Mouse (Mus musculus): Measurements from ENCODE around the gene Dennd4a.

Gene Dennd4a

GRCm38 (mm10) chr9:64810822-64811537 lies at the start of gene Dennd4a:
Gene Dennd4a, plus strand, starts transcription at chr9:64811340.
- in situ Hi-C loops (cut with MboI; ENCODE audit: unreplicated experiment in 2 of 2): no loop called here

- in situ Hi-C loops (cut with MboI; ENCODE audit: unreplicated experiment in 2 of 2): loop anchor here in 1 of 2 experiments (5.0 to 25.0 kb wide), 2 partner anchors 373 to 628 kb away; no protein-coding TSS in a partner anchor
Observed at GRCm38 (mm10) chr9:64764824-64765223, 46.3 kb upstream of the Dennd4a start.

GRCm38 (mm10) chr9:64766136-64766535 lies 45.0 kb upstream of the Dennd4a start:
- in situ Hi-C loops (cut with MboI; ENCODE audit: unreplicated experiment in 2 of 2): loop anchor here in 1 of 2 experiments (25.0 kb wide), 1 partner anchor 629 kb away; no protein-coding TSS in a partner anchor

GRCm38 (mm10) chr9:64767796-64768195 lies 43.3 kb upstream of the Dennd4a start:
- in situ Hi-C loops (cut with MboI; ENCODE audit: unreplicated experiment in 2 of 2): loop anchor here in 1 of 2 experiments (25.0 kb wide), 1 partner anchor 630 kb away; no protein-coding TSS in a partner anchor

GRCm38 (mm10) chr9:64769066-64769695 lies 42.0 kb upstream of the Dennd4a start:
- in situ Hi-C loops (cut with MboI; ENCODE audit: unreplicated experiment in 2 of 2): loop anchor here in 1 of 2 experiments (25.0 kb wide), 1 partner anchor 632 kb away; no protein-coding TSS in a partner anchor

GRCm38 (mm10) chr9:64769911-64770310 lies 41.2 kb upstream of the Dennd4a start:
- in situ Hi-C loops (cut with MboI; ENCODE audit: unreplicated experiment in 2 of 2): loop anchor here (10.0 to 25.0 kb wide), 5 partner anchors 135 to 633 kb away; partner anchors contain the start of gene Dis3l (in 1 of the 2)

GRCm38 (mm10) chr9:64770411-64770849 lies 40.7 kb upstream of the Dennd4a start:
- in situ Hi-C loops (cut with MboI; ENCODE audit: unreplicated experiment in 2 of 2): loop anchor here (10.0 to 25.0 kb wide), 5 partner anchors 134 to 633 kb away; partner anchors contain the start of gene Dis3l (in 1 of the 2)

GRCm38 (mm10) chr9:64771236-64771635 lies 39.9 kb upstream of the Dennd4a start:
- in situ Hi-C loops (cut with MboI; ENCODE audit: unreplicated experiment in 2 of 2): loop anchor here (10.0 to 25.0 kb wide), 5 partner anchors 134 to 634 kb away; partner anchors contain the start of gene Dis3l (in 1 of the 2)

GRCm38 (mm10) chr9:64773254-64773653 lies 37.9 kb upstream of the Dennd4a start:
- in situ Hi-C loops (cut with MboI; ENCODE audit: unreplicated experiment in 2 of 2): loop anchor here (10.0 to 25.0 kb wide), 5 partner anchors 132 to 636 kb away; partner anchors contain the start of gene Dis3l (in 1 of the 2)

GRCm38 (mm10) chr9:64773936-64774335 lies 37.2 kb upstream of the Dennd4a start:
- in situ Hi-C loops (cut with MboI; ENCODE audit: unreplicated experiment in 2 of 2): loop anchor here (10.0 to 25.0 kb wide), 5 partner anchors 131 to 637 kb away; partner anchors contain the start of gene Dis3l (in 1 of the 2)

GRCm38 (mm10) chr9:64774411-64774811 lies 36.7 kb upstream of the Dennd4a start:
- in situ Hi-C loops (cut with MboI; ENCODE audit: unreplicated experiment in 2 of 2): loop anchor here (10.0 to 25.0 kb wide), 5 partner anchors 130 to 637 kb away; partner anchors contain the start of gene Dis3l (in 1 of the 2)

- in situ Hi-C loops (cut with MboI; ENCODE audit: unreplicated experiment in 2 of 2): loop anchor here (10.0 to 25.0 kb wide), 5 partner anchors 130 to 638 kb away; partner anchors contain the start of gene Dis3l (in 1 of the 2)
Observed at GRCm38 (mm10) chr9:64774883-64775282, 36.3 kb upstream of the Dennd4a start.

GRCm38 (mm10) chr9:64775491-64775890 lies 35.6 kb upstream of the Dennd4a start:
- in situ Hi-C loops (cut with MboI; ENCODE audit: unreplicated experiment in 2 of 2): loop anchor here (10.0 kb wide), 4 partner anchors 129 to 431 kb away; partner anchors contain the start of gene Dis3l (in 1 of the 2)

GRCm38 (mm10) chr9:64777441-64777987 lies 33.6 kb upstream of the Dennd4a start:
- in situ Hi-C loops (cut with MboI; ENCODE audit: unreplicated experiment in 2 of 2): loop anchor here (10.0 kb wide), 4 partner anchors 127 to 433 kb away; partner anchors contain the start of gene Dis3l (in 1 of the 2)

- in situ Hi-C loops (cut with MboI; ENCODE audit: unreplicated experiment in 2 of 2): loop anchor here (10.0 kb wide), 4 partner anchors 127 to 433 kb away; partner anchors contain the start of gene Dis3l (in 1 of the 2)
Observed at GRCm38 (mm10) chr9:64778151-64778550, 33.0 kb upstream of the Dennd4a start.

GRCm38 (mm10) chr9:64779628-64780027 lies 31.5 kb upstream of the Dennd4a start:
- in situ Hi-C loops (cut with MboI; ENCODE audit: unreplicated experiment in 2 of 2): loop anchor here (5.0 to 10.0 kb wide), 6 partner anchors 38 to 435 kb away; partner anchors contain the start of gene Dis3l (in 1 of the 2)

GRCm38 (mm10) chr9:64783511-64783910 lies 27.6 kb upstream of the Dennd4a start:
- in situ Hi-C loops (cut with MboI; ENCODE audit: unreplicated experiment in 2 of 2): loop anchor here (5.0 kb wide), 2 partner anchors 34 to 79 kb away; no protein-coding TSS in a partner anchor

- in situ Hi-C loops (cut with MboI; ENCODE audit: unreplicated experiment in 2 of 2): loop anchor here (5.0 kb wide), 2 partner anchors 32 to 77 kb away; no protein-coding TSS in a partner anchor
Observed at GRCm38 (mm10) chr9:64784841-64785240, 26.3 kb upstream of the Dennd4a start.

- in situ Hi-C loops (cut with MboI; ENCODE audit: unreplicated experiment in 2 of 2): no loop called here
Observed at GRCm38 (mm10) chr9:64786216-64786905, 24.8 kb upstream of the Dennd4a start.

Measured in v-Abl transformed pro-B cells (cell line).